Mouse (Mus musculus) adrenal gland, adult 8-10 months (tissue): ENCODE measurements around the gene Atad1. TPM values are rescaled to one million over a fixed set of nuclear protein-coding genes. Genes with fewer than 3 reads are reported as not detected.
"Not testable (repeated sequence)": the region's sequence is repeated elsewhere in the genome, so short reads cannot be mapped to it uniquely, and the experiment has no call there.

Experiments
- DNase-seq: peaks from one replicate; pipeline ENCODE4 v3.0.0; 2022
- total RNA-seq, 4 experiments: library from RNA; stranded (reverse); gene quantifications; 2 replicates each; pipeline ENCODE4 v1.2.4; 2022

Atad1 gene
- total RNA-seq, 4 experiments from 2014 or later = 75.4 to 88.7 (median 82.5) TPM

DNA sequence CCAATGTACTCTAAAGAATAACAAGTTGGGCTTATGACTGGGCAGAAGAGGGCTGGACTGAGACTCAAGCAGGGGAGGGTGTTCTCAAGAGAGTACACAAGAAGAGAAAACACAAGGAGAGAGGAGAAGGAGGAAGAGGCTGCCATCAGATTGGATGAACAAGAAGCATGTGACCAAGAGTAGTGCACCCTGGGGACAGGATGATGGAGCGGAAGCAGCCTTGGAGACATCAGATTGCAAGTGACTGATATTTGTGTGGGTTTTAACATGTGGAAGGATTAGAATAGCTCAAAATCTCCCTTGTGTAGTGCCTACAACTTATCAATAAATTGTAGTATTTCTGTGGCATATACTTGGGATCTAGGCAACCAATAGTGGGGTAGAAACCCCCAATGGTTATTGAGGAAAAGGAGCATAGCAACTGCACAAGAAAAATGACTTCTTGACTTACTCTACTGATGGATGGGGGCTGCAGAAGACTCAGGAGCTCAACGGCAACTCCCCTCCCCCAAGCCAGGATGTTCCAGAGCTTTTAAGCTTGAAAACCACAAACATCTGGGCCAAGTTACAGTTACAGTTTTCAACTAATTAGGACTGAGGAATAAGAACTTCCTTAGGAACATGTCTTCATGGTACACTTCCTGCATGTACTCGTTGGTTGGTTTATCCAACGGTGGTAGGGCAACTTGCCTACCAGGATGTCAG, 1.2 kb upstream of the Atad1 start:
- no peak for DNase-seq

DNA sequence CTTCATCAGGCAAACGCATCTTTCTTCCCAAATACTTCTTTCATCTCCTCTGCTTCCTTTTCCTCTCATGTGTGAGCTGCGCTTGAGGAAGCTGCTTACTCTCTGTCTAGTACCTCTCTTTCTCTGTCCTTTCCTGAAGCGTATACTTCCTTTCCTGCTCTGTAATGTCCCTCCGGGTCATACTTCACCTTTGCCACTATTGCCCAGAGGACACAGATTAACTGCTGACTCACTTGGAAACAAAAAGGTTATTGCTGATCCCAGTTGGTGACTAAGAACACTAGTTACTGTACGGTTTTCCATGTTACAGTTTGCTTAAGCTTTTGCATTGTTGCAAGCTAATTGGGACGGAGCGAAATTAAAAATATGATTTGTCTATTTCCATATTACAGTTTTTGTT, 1.7 kb downstream of the Atad1 start:
- no peak for DNase-seq

DNA sequence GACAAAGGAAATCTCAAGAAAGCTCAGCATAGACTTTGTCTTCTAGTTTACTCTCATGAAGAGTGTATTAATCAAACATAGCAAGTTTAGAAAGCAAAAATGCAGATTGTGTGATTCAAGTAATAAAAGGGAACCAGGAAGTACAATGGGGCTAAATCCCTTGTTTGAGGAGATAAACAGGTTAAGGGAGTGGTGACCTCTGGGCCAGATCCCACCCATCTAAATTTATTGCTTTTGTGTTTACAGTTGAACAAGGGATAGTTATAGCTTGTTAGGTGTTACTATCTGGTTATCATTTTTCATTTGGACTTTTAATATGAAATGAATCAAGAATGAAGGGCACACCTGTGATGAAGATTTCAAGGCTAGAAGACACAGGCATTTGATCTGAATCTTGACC, 6.7 kb downstream of the Atad1 start:
- DNase-seq = no peak

DNA sequence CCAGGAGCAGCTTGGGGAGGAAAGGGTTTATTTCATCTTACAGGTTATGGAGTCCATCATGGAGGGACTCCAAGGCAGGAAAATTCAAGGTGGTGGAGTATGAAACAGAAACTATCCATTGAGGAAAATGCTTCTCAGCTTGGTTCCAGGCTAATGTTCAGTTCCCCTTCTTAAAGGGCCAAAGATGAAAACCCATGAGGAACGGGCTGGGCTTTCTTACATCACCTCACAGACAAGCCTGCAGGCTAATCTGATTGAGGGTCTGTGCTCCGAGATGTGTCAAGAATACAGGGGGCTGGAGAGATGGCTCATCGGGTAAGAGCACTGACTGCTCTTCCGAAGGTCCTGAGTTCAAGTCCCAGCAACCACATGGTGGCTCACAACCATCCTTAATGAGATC, 9.8 kb downstream of the Atad1 start:
- no peak for DNase-seq

DNA sequence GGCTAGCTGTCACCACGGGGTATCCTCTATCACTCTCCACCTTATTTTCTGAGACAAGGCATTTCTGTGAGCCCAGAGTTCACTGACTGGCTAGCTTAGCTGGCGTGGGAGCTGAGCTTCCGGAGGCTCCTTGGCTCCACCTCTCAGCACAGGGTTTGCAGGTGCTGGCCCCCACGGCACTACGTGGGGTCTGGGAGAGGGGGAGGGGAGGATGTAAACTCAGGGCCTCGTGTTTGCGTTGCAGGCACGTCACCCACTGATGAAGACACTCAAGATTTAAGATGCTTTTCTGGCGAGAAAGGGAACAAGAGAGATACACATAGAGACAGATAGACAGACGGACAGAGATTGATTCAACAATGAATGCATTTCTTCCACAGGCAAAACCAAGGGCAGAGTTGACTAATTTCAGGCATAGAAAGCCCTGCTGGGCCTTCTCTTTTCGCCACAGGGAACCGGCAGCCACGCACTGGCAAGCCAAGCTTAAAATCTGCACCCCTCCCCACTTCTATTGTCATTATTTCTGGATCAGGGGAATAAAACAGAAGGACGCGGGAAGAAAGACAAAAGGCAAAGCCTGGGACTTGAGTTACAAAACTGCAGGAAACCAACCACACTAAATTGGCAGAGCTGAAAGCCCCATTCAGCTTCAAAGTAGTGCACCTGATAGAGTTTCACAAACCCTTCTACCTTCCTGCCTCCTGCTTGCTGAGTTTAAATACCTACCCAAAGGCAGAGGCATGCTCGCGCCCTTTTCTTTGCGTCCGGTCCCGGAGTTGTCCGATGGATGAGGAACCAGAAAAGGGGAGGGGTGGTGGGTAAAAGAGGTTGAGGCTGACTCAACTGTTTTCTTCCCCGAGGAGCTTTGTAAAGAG, 12.9 kb downstream of the Atad1 start:
- no peak for DNase-seq

DNA sequence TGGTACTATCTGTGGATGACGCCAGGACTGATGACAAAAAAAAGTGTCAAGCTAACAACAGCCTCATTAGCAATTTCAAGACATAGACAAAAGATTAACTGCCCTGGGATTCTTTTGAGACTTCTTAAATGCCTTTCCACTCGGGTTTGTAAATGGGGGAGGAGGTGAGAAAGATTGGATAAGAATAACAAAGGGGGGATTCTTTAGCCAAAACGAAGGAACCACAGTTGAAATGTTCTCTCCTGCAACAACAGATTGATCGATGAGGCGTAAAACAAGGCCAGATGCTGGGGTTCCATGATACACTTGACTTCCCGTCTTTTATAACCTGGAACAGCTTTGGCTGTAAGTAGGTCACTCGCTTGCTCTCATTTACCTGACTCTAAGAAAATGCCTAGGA, 15.8 kb downstream of the Atad1 start:
- no peak for DNase-seq

DNA sequence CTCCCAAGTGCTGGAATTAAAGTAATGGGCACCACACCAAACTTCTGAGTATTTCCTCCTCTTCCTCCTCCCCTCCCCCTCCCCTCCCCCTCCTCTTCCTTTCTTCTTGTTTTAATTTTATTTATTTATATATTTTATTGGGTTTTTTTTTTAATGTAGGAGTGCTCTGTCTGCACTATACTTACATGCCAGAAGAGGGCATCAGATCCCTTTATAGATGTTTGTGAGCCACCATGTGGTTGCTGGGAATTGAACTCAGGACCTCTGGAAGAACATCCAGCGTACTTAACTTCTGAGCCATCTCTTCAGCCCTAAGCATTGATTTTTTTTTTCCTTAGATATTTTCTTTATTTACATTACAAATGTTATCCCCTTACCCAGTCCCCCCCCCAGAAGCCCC, 19.3 kb downstream of the Atad1 start:
- DNase-seq = no peak

DNA sequence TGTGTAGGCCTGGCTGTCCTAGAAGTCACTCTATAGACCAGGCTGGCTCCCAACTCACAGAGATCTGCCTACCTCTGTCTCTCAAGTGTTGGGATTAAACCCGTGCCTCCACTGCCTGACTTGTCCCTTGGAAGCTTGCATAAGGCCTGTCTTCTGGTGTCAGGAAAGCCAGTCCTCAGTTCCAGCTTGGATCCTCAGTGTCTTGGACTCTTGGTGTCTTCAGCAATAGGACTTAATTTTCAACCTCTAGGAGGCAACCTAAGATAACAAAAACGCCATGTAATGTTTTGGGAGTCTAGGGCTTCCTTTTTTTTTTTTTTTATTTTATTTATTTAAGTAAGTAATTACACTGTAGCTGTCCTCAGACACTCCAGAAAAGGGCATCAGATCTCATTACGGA, 22.0 kb downstream of the Atad1 start:
- DNase-seq = no peak

DNA sequence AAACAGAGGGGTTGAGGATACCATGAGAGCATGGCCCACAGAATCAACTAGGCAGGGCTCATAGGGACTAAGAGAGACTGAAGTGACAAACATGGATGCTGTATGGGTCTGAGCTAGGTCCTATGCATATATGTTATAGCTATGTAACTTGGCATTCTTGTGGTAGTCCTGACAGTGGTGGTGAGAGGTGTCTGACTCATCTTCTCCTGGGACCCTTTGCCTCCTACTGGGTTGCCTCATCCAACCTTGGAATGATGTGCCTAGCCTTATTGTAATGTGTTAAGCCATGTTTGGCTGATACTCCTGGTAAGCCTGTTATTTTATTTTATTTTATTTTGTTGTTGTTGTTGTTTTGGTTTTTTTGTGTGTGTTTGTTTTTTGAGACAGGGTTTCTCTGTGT, 23.9 kb downstream of the Atad1 start:
- no peak for DNase-seq

DNA sequence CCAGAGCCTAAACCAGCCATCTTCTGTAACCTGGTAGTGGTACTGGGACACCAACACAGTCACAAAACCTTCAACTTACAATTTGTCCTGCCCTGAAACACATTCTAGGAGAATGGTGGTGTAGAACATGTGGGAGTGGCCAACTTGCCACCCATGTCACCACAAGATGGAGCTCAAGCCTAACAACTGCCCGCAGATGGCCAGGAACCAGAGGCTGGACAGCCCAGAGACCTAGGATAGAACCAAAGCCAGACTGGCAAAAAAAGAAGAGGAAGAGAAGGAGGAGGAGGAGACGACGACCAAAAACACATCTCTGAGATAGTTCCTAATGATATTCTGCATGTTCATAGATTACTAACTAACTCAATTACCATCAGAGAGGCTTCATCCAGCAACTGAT, 24.4 kb downstream of the Atad1 start:
- peak; percentile 53 for DNase-seq

DNA sequence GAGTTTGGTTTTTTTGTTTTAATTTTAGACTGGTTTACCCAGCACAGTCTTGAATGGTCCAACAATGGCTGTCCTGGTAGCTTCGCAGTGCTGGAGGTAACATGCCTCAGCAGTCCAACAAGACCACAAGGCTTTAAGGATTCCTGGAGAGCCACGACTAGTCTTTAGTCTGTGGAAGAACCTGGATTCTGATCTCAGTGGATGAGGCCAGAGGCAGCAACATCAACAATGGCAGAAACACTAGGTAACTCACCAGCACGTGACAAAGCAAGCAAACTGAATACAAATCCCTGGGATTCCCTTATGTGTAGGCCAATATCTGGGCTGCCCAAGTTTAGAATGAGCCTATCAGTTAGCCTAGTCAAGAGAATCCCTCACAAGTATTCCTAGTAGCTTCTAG, 26.1 kb downstream of the Atad1 start:
- DNase-seq = no peak

DNA sequence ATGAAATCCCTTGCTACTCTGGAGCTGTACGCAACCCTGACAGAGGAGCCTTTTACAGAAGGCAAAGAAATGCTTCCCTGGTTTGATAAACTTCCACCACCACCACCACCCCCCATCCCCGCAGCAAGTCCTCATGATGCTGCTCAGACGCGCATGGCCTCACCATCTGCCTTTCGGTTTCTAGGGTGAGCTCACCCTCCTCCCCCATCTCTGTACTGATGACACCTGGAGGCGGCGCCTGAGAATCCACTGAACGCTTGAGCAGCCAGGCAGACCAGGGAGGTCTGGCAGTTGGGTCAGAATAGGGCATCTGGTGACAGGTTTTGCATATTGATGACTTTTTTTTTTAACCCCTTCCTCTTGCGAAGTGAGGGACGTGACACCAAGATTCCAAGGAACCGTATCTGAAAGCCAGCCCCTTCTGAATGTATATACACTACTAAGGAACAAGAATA, 27.0 kb downstream of the Atad1 start:
- DNase-seq = peak; percentile 76

DNA sequence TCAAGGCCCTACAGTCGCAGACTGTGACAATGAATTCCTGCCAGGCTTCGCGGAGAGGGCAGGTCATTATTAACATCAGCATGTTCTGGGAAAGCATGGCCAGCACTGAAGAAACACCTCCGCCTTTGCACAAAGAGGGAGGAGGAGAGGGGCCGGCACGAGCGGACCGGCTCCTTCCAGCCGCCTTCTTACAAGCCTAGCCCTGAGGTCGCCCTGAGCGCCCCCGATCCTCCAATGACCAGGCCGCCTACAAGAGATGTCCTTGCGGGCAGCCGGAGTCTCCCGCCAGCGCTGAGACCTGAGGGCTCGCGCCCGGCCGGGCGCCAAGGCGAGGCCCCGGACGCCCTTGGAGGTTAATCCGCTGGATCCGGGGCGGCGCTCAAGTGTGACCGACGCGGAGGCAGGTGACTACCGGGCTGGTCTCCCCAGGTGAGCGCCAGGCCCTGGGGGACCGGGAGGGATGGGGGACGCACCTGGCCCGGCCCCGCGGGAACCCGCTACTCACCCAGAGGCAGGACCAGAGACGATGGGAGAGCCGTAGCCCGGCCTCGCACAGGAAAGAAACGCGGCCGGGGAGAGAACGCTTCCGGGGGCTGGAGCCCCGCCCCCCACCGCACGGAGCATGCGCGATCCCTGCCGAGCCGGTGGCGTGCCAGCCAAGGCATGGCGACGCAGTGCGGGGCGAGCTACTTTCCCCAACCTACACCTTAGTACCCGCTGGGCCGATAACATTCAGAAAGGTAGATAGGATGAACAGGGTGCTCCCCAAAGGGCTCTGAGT, 27.6 kb downstream of the Atad1 start:
- peak; percentile 85 for DNase-seq

DNA sequence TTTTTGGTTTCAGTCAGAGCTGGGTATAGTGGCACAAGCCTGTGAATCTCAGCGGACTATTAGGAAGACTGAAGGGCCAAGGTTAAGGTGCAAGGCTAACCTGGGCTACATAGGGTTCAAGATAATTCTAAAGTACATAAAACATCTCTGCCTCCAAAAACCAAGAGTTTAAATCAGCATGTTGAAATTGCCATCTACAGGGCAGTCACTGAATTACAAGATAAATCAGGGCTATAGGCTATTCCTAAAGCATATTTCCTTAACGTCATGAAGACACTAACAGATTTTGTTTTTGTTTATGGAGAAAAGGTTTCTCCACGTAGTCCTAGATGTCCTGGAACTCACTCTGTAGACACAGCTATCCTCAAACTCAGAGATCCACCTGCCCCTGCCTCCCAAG, 29.3 kb downstream of the Atad1 start:
- DNase-seq = no peak

DNA sequence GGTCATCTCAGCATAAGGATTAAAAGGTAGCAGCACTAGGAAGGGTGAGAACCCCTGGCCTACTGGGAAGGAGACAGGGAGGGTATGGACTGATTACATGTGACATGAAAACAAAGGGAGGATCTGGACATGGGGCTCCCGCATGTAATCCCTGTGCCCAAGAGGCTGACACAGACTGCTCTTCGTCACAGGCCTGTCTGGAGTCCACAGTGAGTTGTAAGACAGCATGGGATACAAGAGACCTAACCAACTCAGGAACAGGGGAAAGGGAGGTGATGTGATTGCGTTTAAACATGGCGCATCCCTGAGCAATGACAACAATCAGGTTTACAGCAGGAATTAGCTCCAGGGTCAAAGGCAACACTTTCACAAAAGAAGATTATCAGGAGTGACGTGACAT, 30.6 kb downstream of the Atad1 start:
- no peak for DNase-seq

DNA sequence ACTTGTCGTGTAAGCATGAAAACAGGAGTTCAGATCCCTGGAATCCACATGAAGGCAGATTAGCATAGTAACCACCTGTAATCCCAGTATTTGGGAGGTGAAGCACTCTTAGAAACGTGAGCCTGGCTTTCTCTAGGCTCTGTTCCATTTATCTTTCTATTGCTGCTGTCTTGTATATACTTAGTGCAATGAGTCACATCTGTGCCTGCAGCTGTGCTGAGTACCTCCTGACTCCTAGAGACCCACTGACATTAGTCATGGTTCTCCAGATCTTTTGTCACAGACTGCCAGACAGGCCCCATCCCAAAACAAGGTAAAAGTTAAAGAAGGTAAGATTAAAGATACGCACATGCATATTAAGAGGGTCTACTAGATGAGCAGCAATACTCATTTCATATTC, 37.4 kb downstream of the Atad1 start:
- DNase-seq = no peak

DNA sequence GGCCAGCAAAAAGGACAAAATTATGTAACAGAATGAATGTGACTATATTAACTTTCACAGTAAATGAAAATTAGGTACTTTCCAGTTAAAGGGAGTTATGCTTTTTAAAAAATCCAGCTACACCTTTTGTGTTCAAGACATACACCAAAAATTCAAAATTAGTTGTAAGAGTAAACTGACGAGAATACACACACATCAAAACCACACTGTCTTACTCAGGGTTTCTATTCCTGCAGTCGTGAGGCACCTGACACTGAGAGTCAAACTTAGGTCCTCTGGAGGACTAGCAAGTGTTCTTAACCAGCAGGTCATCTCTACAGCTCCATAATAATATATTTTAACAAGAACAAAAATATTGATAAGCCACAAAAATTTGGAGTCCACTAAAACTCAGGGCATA, 42.9 kb downstream of the Atad1 start:
- DNase-seq = no peak

DNA sequence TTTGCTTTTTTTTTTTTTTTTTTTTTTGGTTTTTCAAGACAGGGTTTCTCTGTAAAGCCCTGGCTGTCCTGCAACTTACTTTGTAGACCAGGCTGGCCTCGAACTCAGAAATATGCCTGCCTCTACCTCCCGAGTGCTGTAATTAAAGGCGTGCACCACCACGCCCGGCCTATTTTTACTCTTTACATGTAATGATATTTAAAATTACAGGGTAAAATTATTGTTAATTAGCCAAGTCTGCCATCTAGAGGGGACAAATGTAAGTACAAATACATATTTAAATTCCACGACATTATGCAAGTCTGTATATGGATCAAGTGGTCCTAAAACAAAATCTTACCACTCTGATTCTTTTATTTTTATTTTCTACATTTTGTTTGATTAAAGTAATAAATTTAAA, 49.9 kb downstream of the Atad1 start:
- DNase-seq = no peak

DNA sequence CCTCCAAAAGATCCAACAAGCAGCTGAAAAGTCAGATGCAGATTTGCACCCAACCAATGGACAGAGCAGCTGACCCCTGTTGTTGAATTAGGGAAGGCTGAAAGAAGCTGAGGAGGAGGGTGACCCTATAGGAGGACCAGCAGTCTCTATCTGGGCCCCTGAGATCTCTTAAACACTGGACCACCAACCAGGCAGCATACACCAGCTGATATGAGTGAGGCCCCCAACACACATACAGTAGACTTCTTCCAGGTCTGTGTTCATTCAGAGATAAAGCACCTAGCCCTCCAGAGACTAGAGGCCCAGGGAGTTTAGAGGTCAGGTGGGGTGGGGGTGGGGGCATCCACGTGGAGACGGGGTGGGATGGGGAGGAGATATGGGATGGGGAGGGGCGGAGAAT, 51.4 kb downstream of the Atad1 start:
- not testable (repeated sequence) for DNase-seq

DNA sequence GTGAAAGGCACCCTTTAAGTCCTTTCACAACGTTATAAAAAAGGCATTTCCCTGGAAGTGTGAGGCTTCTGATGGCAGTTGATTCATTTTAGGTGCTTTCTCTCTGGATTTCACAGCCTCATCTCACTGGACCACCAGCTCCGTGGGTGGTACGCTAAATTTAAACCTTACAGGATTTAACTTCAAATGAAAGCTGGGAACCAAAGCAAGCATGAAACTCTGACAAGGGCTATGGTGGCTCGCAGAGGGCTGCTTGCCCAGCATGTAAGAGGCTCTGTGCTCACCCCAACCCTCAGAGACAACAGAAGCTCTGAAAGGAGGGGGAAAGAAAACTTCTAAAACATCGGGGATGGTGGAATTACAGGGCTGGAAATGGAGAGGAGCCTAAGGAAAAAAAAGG, 51.9 kb downstream of the Atad1 start:
- DNase-seq = no peak

DNA sequence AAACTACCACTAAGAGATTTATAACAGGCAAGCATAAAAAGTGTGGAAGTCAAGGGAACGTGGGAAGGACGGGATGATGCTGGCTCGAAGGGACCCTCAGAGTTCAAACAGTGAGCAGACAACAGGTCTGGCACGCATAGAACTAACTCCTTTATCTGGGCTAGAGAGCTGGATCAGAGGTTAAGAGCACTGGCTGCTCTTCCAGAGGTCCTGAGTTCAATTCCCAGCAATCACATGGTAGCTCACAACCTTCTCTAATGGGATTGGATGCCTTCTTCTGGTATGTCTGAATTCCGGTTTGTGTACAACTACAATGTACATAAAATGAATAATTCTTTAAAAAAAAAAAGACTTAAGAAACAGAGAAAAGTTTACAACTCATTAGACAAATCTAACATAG, 56.5 kb downstream of the Atad1 start:
- DNase-seq = no peak

DNA sequence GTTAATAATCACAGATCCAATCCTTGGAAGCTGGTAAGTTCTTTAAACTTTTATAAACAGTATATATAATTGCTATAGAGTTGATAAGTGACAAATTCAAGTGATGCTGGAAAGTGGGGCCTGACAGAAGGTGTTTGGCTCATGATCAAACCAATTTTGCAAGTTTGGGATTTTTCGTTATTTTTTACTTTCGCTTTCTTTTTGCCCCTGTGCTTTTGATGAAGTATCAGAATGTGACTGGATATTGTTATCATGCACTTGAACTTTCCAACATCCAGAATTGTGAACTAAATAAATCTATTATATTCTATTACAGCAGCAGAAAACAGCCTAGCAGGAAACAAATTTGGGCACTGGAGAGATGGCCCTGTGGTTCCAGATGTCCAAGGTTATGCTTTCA, 58.7 kb downstream of the Atad1 start:
- no peak for DNase-seq

DNA sequence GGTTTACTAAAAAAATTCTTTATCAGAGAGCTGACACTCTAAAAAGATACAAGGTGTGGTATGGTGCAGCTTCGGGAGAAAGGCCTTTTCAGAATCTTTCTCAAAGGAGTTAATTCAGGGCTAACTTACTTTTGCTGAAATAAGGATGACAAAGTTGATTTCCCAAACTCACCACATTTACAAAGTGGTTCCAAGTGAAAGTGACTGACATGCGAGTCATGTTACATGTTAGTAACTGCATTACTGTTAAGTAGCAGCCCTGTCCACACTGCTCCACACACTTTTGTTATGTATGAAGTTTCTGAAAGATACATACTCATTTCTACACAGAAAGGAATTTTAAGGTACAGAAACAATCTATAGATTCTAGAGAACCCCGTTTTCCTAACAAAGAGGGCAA, 63.8 kb downstream of the Atad1 start:
- no peak for DNase-seq
